25 mouse cellular contexts compared by ENCODE assay signal in the genomic region with DNA sequence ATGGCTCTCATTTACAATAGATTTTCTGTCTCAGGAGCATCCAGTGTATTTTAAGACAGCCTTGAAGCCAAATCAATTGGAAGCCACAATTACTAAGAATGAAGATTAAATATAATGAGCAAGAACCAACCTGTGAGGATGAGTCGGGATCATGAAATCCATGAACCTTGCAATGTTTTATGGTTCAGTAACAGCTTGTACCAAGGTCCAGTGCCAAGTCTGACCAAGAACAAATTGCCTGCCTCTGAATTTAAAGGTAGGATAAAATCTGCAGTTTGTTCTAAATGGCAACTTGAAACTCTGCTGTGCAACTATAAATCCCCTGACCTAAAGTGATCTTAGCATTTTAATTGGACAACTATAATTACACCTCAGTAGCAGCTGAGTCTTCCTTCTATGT. TPM values are rescaled to one million over a fixed set of nuclear protein-coding genes. Genes with fewer than 3 reads are reported as not detected.
DNase-seq lines count a peak whose midpoint lies in the region; ATAC-seq lines count a peak whose summit lies in the region.
"Had no signal": no experiment of that assay in that cellular context is flagged by ENCODE, and none has a peak within 500 bp of the region (broad histone marks: within the 10 kb centered on the region; RNA-seq: fewer than 3 reads in every experiment).

No protein-coding gene starts in this region.

- no peak for ATAC-seq in kidney, embryonic 16.5 days (ENCODE audit: low FRiP score, low TSS enrichment)
- ATAC-seq: forebrain, embryonic 13.5 days; forebrain, embryonic 15.5 days had no signal

- no peaks in the 10 kb centered on the region for H3K9me3 ChIP-seq in kidney, embryonic 16.5 days (ENCODE audit: low read length)
- H3K9me3 ChIP-seq: embryonic facial prominence, embryonic 13.5 days; embryonic facial prominence, embryonic 15.5 days; forebrain, embryonic 13.5 days; forebrain, embryonic 15.5 days had no signal

- DNase-seq in kidney, adult 8-10 months = peak; percentile 9 to 25
- peak; percentile 10 for DNase-seq in kidney, postnatal 14 days
- no peak for DNase-seq in kidney, postnatal 10 days
- peak; percentile 5 for DNase-seq in brain, adult 2 months (ENCODE audit: low read depth, low spot score)
- DNase-seq in fat pad, adult 2 months (ENCODE audit: extremely low read depth, low read depth, low spot score) = peak; percentile 85
- no peak for DNase-seq in right cerebral cortex, adult 18-20 months
- no peak for DNase-seq in adrenal gland, postnatal 36 days
- DNase-seq: adrenal gland, adult 2 months; adrenal gland, postnatal 10 days; adrenal gland, postnatal 25 days; cerebellum, adult 11 months; cerebellum, adult 18-20 months; cerebellum, adult 8-10 months; cerebellum, adult 9-11 months; cerebellum, postnatal 14 days; cerebellum, postnatal 36 days; embryo, embryonic 11 days had no signal

- no peaks in the 10 kb centered on the region for H3K27me3 ChIP-seq in kidney, embryonic 16.5 days (ENCODE audit: insufficient read depth, low read length)
- H3K27me3 ChIP-seq: embryonic facial prominence, embryonic 13.5 days; embryonic facial prominence, embryonic 15.5 days; forebrain, embryonic 13.5 days; forebrain, embryonic 15.5 days had no signal

- H3K4me1 ChIP-seq in kidney, embryonic 16.5 days (ENCODE audit: insufficient read depth, low read length) = no peaks in the 10 kb centered on the region
- H3K4me1 ChIP-seq: embryonic facial prominence, embryonic 13.5 days; embryonic facial prominence, embryonic 15.5 days; forebrain, embryonic 13.5 days; forebrain, embryonic 15.5 days had no signal

- no peak overlapping the region for H3K4me3 ChIP-seq in kidney, embryonic 16.5 days (ENCODE audit: low read length)
- H3K4me3 ChIP-seq: embryonic facial prominence, embryonic 13.5 days; embryonic facial prominence, embryonic 15.5 days; erythroblast, embryonic 14.5 days; forebrain, embryonic 13.5 days; forebrain, embryonic 15.5 days had no signal

- H3K4me2 ChIP-seq in kidney, embryonic 16.5 days (replicated peaks; ENCODE audit: low read depth, low read length) = no peak overlapping the region
- H3K4me2 ChIP-seq: embryonic facial prominence, embryonic 13.5 days; embryonic facial prominence, embryonic 15.5 days; forebrain, embryonic 13.5 days; forebrain, embryonic 15.5 days had no signal

- no peak overlapping the region for H3K9ac ChIP-seq in kidney, embryonic 16.5 days (replicated peaks; ENCODE audit: low read length)
- H3K9ac ChIP-seq: embryonic facial prominence, embryonic 13.5 days; embryonic facial prominence, embryonic 15.5 days; forebrain, embryonic 13.5 days; forebrain, embryonic 15.5 days had no signal

- WGBS in kidney, embryonic 16.5 days = 76% methylated on average over 1 of the region's 1 CpGs

- no peak overlapping the region for H3K27ac ChIP-seq in kidney, embryonic 16.5 days (ENCODE audit: low read length)
- H3K27ac ChIP-seq: embryonic facial prominence, embryonic 13.5 days; embryonic facial prominence, embryonic 15.5 days; forebrain, embryonic 13.5 days; forebrain, embryonic 15.5 days had no signal

- no peaks in the 10 kb centered on the region for H3K36me3 ChIP-seq in kidney, embryonic 16.5 days (ENCODE audit: insufficient read depth, low read length)
- H3K36me3 ChIP-seq: embryonic facial prominence, embryonic 13.5 days; embryonic facial prominence, embryonic 15.5 days; forebrain, embryonic 15.5 days had no signal

RNA-seq across cellular contexts. Expression of a gene that starts 34.4 kb away (rescaled TPM):
- 6.9 and 8.2 TPM in 2 replicates for polyA plus RNA-seq in kidney, embryonic 16.5 days (2015; fragmentation: Nextera tagmentation; extraction: Ambion mirVana)
- 10 to 100 TPM; 17.7 to 34.1 TPM for total RNA-seq in adrenal gland, postnatal 36 days (2021)
- total RNA-seq: common myeloid progenitor, adult 5-6 weeks; MEL had no signal
- polyA plus RNA-seq: erythroblast, embryonic 14.5 days had no signal

Comparison
In these comparisons a context has a peak if more than half of its experiments do, and no peak if none do; other contexts are left out.
1. DNase-seq: peak in kidney, adult 8-10 months (2 of 2), kidney, postnatal 14 days (single experiment), brain, adult 2 months (single experiment) and fat pad, adult 2 months (single experiment); none in kidney, postnatal 10 days (single experiment), right cerebral cortex, adult 18-20 months (single experiment) and adrenal gland, postnatal 36 days (0 of 2).